Mouse (Mus musculus): ENCODE measurements around the gene Tspan11. TPM values are rescaled to one million over a fixed set of nuclear protein-coding genes. Genes with fewer than 3 reads are reported as not detected.

Tspan11 gene
- polyA plus RNA-seq, 1 experiment from 2014 or later: 14.6 TPM

GRCm38 (mm10) chr6:127945725-127946124 lies 58.3 kb downstream of the Tspan11 start:
- Histone ChIP-seq H3K27me3 (peaks cover 4% of the 10 kb centered on the region; the same call in 1 of the 2 replicates), H3K4me3 (replicated peaks) (no peak overlapping the region), H3K9me3 (no peaks in the 10 kb centered on the region), H3K36me3 (peaks cover 12% of the 10 kb centered on the region; the same call in 1 of the 2 replicates), H3K4me1 (replicated peaks) (no peaks in the 10 kb centered on the region), H3K4me2 (replicated peaks) (no peak overlapping the region), H3K9ac (replicated peaks) (no peak overlapping the region), H3K27ac (no peak overlapping the region)
- ATAC-seq: peak; percentile 85
- WGBS: 61% methylated on average over 9 of the region's 9 CpGs

- no peaks in the 10 kb centered on the region for H3K4me1 ChIP-seq (replicated peaks)
- no peak for ATAC-seq
- peaks cover 9% of the 10 kb centered on the region; the same call in 1 of the 2 replicates for H3K36me3 ChIP-seq
- H3K27me3 ChIP-seq: peaks cover 4% of the 10 kb centered on the region; the same call in 1 of the 2 replicates
- no peaks in the 10 kb centered on the region for H3K9me3 ChIP-seq
- H3K4me3 ChIP-seq (replicated peaks): no peak overlapping the region
- no peak overlapping the region for H3K27ac ChIP-seq
- no peak overlapping the region for H3K4me2 ChIP-seq (replicated peaks)
- no peak overlapping the region for H3K9ac ChIP-seq (replicated peaks)
- WGBS: 60% methylated on average over 9 of the region's 9 CpGs
Measured at GRCm38 (mm10) chr6:127948656-127949055, 61.3 kb downstream of the Tspan11 start.

- H3K9me3 ChIP-seq: no peaks in the 10 kb centered on the region
- no peak overlapping the region for H3K9ac ChIP-seq (replicated peaks)
- H3K4me3 ChIP-seq (replicated peaks): no peak overlapping the region
- H3K4me1 ChIP-seq (replicated peaks): no peaks in the 10 kb centered on the region
- H3K4me2 ChIP-seq (replicated peaks): no peak overlapping the region
- 0 out of 2 replicates have a peak, but pooled peaks cover 7% of the 10 kb centered on the region for H3K36me3 ChIP-seq
- H3K27me3 ChIP-seq: peaks cover 4% of the 10 kb centered on the region; the same call in 1 of the 2 replicates
- H3K27ac ChIP-seq: no peak overlapping the region
- 90% methylated on average over 7 of the region's 7 CpGs for WGBS
- ATAC-seq: no peak
Measured at GRCm38 (mm10) chr6:127949885-127950284, 62.5 kb downstream of the Tspan11 start.

GRCm38 (mm10) chr6:127953071-127953470 lies 65.7 kb downstream of the Tspan11 start:
- Histone ChIP-seq H3K36me3 (0 out of 2 replicates have a peak, but pooled peaks cover 7% of the 10 kb centered on the region), H3K4me2 (replicated peaks) (no peak overlapping the region), H3K27ac (no peak overlapping the region), H3K9me3 (no peaks in the 10 kb centered on the region), H3K4me3 (replicated peaks) (no peak overlapping the region), H3K27me3 (no peaks in the 10 kb centered on the region), H3K4me1 (replicated peaks) (0 out of 2 replicates have a peak, but pooled peaks cover 4% of the 10 kb centered on the region), H3K9ac (replicated peaks) (no peak overlapping the region)
- no peak for ATAC-seq
- WGBS: 84% methylated on average over 4 of the region's 4 CpGs

GRCm38 (mm10) chr6:127956172-127956571 lies 68.8 kb downstream of the Tspan11 start:
- H3K9ac ChIP-seq (replicated peaks): no peak overlapping the region
- H3K9me3 ChIP-seq: no peaks in the 10 kb centered on the region
- no peaks in the 10 kb centered on the region for H3K27me3 ChIP-seq
- no peak overlapping the region for H3K4me3 ChIP-seq (replicated peaks)
- H3K27ac ChIP-seq: no peak overlapping the region
- H3K36me3 ChIP-seq: no peaks in the 10 kb centered on the region
- ATAC-seq: no peak
- 0 out of 2 replicates have a peak, but pooled peaks cover 4% of the 10 kb centered on the region for H3K4me1 ChIP-seq (replicated peaks)
- WGBS: 90% methylated on average over 5 of the region's 5 CpGs
- H3K4me2 ChIP-seq (replicated peaks): no peak overlapping the region

GRCm38 (mm10) chr6:127960203-127960602 lies 72.8 kb downstream of the Tspan11 start:
- Histone ChIP-seq H3K4me3 (replicated peaks) (no peak overlapping the region), H3K4me1 (replicated peaks) (0 out of 2 replicates have a peak, but pooled peaks cover 4% of the 10 kb centered on the region), H3K27ac (no peak overlapping the region), H3K9me3 (no peaks in the 10 kb centered on the region), H3K27me3 (no peaks in the 10 kb centered on the region), H3K36me3 (peaks cover 6% of the 10 kb centered on the region; the same call in 1 of the 2 replicates), H3K9ac (replicated peaks) (no peak overlapping the region), H3K4me2 (replicated peaks) (no peak overlapping the region)
- ATAC-seq: no peak
- WGBS: 88% methylated on average over 1 of the region's 1 CpGs

- Histone ChIP-seq H3K36me3 (peaks cover 6% of the 10 kb centered on the region; the same call in 1 of the 2 replicates), H3K4me1 (replicated peaks) (peaks cover 15% of the 10 kb centered on the region; the same call in 1 of the 2 replicates), H3K4me2 (replicated peaks) (no peak overlapping the region), H3K27ac (no peak overlapping the region), H3K4me3 (replicated peaks) (no peak overlapping the region), H3K27me3 (no peaks in the 10 kb centered on the region), H3K9me3 (no peaks in the 10 kb centered on the region), H3K9ac (replicated peaks) (no peak overlapping the region)
- ATAC-seq: peak; percentile 49
- WGBS: 35% methylated on average over 8 of the region's 8 CpGs
Measured at GRCm38 (mm10) chr6:127965497-127965896, 78.1 kb downstream of the Tspan11 start.

GRCm38 (mm10) chr6:127969709-127970108 lies 82.3 kb downstream of the Tspan11 start:
- no peak overlapping the region for H3K27ac ChIP-seq
- H3K9me3 ChIP-seq: no peaks in the 10 kb centered on the region
- no peaks in the 10 kb centered on the region for H3K27me3 ChIP-seq
- WGBS: 67% methylated on average over 7 of the region's 7 CpGs
- 0 out of 2 replicates have a peak overlapping the region, but pooled peaks have one; percentile 14 for H3K9ac ChIP-seq (replicated peaks)
- H3K4me3 ChIP-seq (replicated peaks): no peak overlapping the region
- H3K4me2 ChIP-seq (replicated peaks): no peak overlapping the region
- peaks cover 30% of the 10 kb centered on the region for H3K4me1 ChIP-seq (replicated peaks)
- peak; percentile 9 for ATAC-seq
- no peaks in the 10 kb centered on the region for H3K36me3 ChIP-seq

GRCm38 (mm10) chr6:127970120-127970519 lies 82.7 kb downstream of the Tspan11 start:
- Histone ChIP-seq H3K27ac (no peak overlapping the region), H3K9ac (replicated peaks) (no peak overlapping the region), H3K4me3 (replicated peaks) (no peak overlapping the region), H3K27me3 (no peaks in the 10 kb centered on the region), H3K4me1 (replicated peaks) (peaks cover 30% of the 10 kb centered on the region), H3K36me3 (no peaks in the 10 kb centered on the region), H3K4me2 (replicated peaks) (no peak overlapping the region), H3K9me3 (no peaks in the 10 kb centered on the region)
- WGBS: 4% methylated on average over 7 of the region's 7 CpGs
- peak; percentile 48; the same call in 1 of the 2 replicates for ATAC-seq

- Histone ChIP-seq H3K36me3 (no peaks in the 10 kb centered on the region), H3K4me2 (replicated peaks) (no peak overlapping the region), H3K27ac (no peak overlapping the region), H3K4me3 (replicated peaks) (no peak overlapping the region), H3K4me1 (replicated peaks) (peaks cover 27% of the 10 kb centered on the region), H3K27me3 (no peaks in the 10 kb centered on the region), H3K9me3 (no peaks in the 10 kb centered on the region), H3K9ac (replicated peaks) (no peak overlapping the region)
- 53% methylated on average over 5 of the region's 5 CpGs for WGBS
- ATAC-seq: no peak
Measured at GRCm38 (mm10) chr6:127970848-127971247, 83.5 kb downstream of the Tspan11 start.

GRCm38 (mm10) chr6:127971931-127972330 lies 84.5 kb downstream of the Tspan11 start:
- Histone ChIP-seq H3K4me2 (replicated peaks) (no peak overlapping the region), H3K27me3 (no peaks in the 10 kb centered on the region), H3K36me3 (no peaks in the 10 kb centered on the region), H3K4me3 (replicated peaks) (no peak overlapping the region), H3K9me3 (no peaks in the 10 kb centered on the region), H3K27ac (no peak overlapping the region), H3K4me1 (replicated peaks) (peaks cover 25% of the 10 kb centered on the region), H3K9ac (replicated peaks) (no peak overlapping the region)
- WGBS: 91% methylated on average over 5 of the region's 5 CpGs
- no peak for ATAC-seq

- Histone ChIP-seq H3K4me2 (replicated peaks) (no peak overlapping the region), H3K27ac (peak overlapping the region; percentile 57), H3K27me3 (no peaks in the 10 kb centered on the region), H3K36me3 (no peaks in the 10 kb centered on the region), H3K9ac (replicated peaks) (no peak overlapping the region), H3K9me3 (no peaks in the 10 kb centered on the region), H3K4me3 (replicated peaks) (no peak overlapping the region), H3K4me1 (replicated peaks) (peaks cover 24% of the 10 kb centered on the region)
- no peak for ATAC-seq
- 22% methylated on average over 6 of the region's 6 CpGs for WGBS
Measured at GRCm38 (mm10) chr6:127973553-127973952, 86.2 kb downstream of the Tspan11 start.

GRCm38 (mm10) chr6:127974000-127974399 lies 86.6 kb downstream of the Tspan11 start:
- WGBS: 27% methylated on average over 9 of the region's 9 CpGs
- Histone ChIP-seq H3K27ac (peak overlapping the region; percentile 57), H3K27me3 (no peaks in the 10 kb centered on the region), H3K4me2 (replicated peaks) (no peak overlapping the region), H3K36me3 (no peaks in the 10 kb centered on the region), H3K9me3 (no peaks in the 10 kb centered on the region), H3K4me1 (replicated peaks) (peaks cover 28% of the 10 kb centered on the region), H3K9ac (replicated peaks) (no peak overlapping the region), H3K4me3 (replicated peaks) (no peak overlapping the region)
- 0 out of 2 replicates have a peak, but pooled peaks have one; percentile 25 for ATAC-seq

Measured in midbrain, embryonic 13.5 days (tissue).